Mouse (Mus musculus): ENCODE measurements at regions not wholly inside any gene's neighbourhood (a gene's known extent, or its start where the extent isn't known, plus 50 kb on each side); places are given as distances from the start of the nearest gene placed in this dataset.

GRCm38 (mm10) chr12:29256103-29256502 is 272.1 kb upstream of the Myt1l start:
- Histone ChIP-seq H3K4me3 (ENCODE audit: insufficient read depth, low read length) (no peak overlapping the region), H3K27ac (ENCODE audit: insufficient read depth, low read length) (no peak overlapping the region), H3K4me1 (ENCODE audit: control insufficient read depth, insufficient read depth, low read length) (no peaks in the 10 kb centered on the region)
- TF ChIP-seq POLR2A (IDR thresholded peaks at IDR 0.05; ENCODE audit: low read depth, low read length), result no peak
- TF ChIP-seq CTCF (IDR thresholded peaks at IDR 0.05; ENCODE audit: borderline replicate concordance, insufficient read depth, low read length), result no peak

DNA sequence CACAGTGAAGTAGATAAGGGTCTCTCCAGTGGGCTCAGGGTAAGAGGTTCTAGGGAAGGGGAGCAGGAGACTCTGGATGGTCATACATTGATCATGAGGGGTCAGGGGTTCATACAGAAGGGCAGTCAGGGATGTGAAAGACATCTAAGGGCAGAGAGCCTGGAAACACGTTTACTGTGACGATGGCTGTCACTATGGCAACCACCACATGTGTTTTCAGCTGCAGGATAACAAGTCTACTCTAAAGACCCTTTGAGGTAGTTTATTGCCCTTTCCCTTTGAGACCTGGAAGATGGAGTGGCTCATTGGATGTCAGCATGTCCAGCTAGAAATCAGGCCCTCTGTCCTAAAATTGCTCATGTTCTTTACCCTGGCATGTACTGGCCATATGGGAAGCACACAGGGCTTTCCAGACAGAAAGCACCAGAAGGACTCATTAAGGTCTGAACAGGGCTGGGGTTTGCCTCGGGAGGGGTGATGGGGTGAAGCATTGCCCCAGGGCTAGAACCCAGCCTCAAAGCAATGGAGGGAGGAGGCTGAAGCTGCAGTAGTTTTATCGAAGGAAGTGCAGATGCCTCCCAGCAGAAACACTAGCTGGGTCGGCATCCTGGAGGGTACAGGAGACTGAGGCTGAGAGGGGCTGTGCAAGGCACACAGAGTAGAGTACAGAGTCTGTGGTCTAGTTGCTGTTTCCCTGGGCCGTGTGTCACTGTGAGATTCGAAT is 271.0 kb upstream of the Myt1l start:
- Histone ChIP-seq H3K27ac (ENCODE audit: insufficient read depth, low read length) (no peak overlapping the region), H3K4me1 (ENCODE audit: control insufficient read depth, insufficient read depth, low read length) (no peaks in the 10 kb centered on the region), H3K4me3 (ENCODE audit: insufficient read depth, low read length) (no peak overlapping the region)
- TF ChIP-seq CTCF (IDR thresholded peaks at IDR 0.05; ENCODE audit: borderline replicate concordance, insufficient read depth, low read length) (no peak), POLR2A (IDR thresholded peaks at IDR 0.05; ENCODE audit: low read depth, low read length) (no peak)

GRCm38 (mm10) chr12:29257735-29258547 is 270.2 kb upstream of the Myt1l start:
- no peak overlapping the region for H3K4me3 ChIP-seq (ENCODE audit: insufficient read depth, low read length)
- H3K4me1 ChIP-seq (ENCODE audit: control insufficient read depth, insufficient read depth, low read length), result no peaks in the 10 kb centered on the region
- TF ChIP-seq POLR2A (IDR thresholded peaks at IDR 0.05; ENCODE audit: low read depth, low read length) (no peak), CTCF (IDR thresholded peaks at IDR 0.05; ENCODE audit: borderline replicate concordance, insufficient read depth, low read length) (no peak)
- no peak overlapping the region for H3K27ac ChIP-seq (ENCODE audit: insufficient read depth, low read length)

DNA sequence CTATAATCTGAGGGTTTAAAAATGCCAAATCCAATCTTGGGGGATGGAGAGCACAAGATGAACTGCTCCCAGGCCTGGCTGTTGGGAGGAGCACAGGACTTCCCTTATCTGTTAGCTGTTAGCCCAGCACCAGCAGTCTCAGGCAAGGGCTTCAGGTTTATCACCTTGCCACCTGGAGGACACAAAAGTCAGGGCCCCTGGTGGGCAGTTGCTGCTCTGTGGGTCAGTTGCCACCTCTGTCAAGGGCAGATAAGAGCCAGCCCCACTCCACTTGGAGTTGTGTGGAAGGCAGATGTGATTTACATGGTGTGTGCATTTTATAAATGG is 269.7 kb upstream of the Myt1l start:
- Histone ChIP-seq H3K27ac (ENCODE audit: insufficient read depth, low read length) (no peak overlapping the region), H3K4me1 (ENCODE audit: control insufficient read depth, insufficient read depth, low read length) (no peaks in the 10 kb centered on the region), H3K4me3 (ENCODE audit: insufficient read depth, low read length) (no peak overlapping the region)
- TF ChIP-seq POLR2A (IDR thresholded peaks at IDR 0.05; ENCODE audit: low read depth, low read length) (no peak), CTCF (IDR thresholded peaks at IDR 0.05; ENCODE audit: borderline replicate concordance, insufficient read depth, low read length) (no peak)

GRCm38 (mm10) chr12:29258966-29259365 is 269.2 kb upstream of the Myt1l start:
- H3K27ac ChIP-seq (ENCODE audit: insufficient read depth, low read length), result no peak overlapping the region
- no peaks in the 10 kb centered on the region for H3K4me1 ChIP-seq (ENCODE audit: control insufficient read depth, insufficient read depth, low read length)
- H3K4me3 ChIP-seq (ENCODE audit: insufficient read depth, low read length), result no peak overlapping the region
- TF ChIP-seq POLR2A (IDR thresholded peaks at IDR 0.05; ENCODE audit: low read depth, low read length) (no peak), CTCF (IDR thresholded peaks at IDR 0.05; ENCODE audit: borderline replicate concordance, insufficient read depth, low read length) (no peak)

- TF ChIP-seq POLR2A (IDR thresholded peaks at IDR 0.05; ENCODE audit: low read depth, low read length), result no peak
- no peak for TF ChIP-seq CTCF (IDR thresholded peaks at IDR 0.05; ENCODE audit: borderline replicate concordance, insufficient read depth, low read length)
- Histone ChIP-seq H3K4me3 (ENCODE audit: insufficient read depth, low read length) (no peak overlapping the region), H3K27ac (ENCODE audit: insufficient read depth, low read length) (no peak overlapping the region), H3K4me1 (ENCODE audit: control insufficient read depth, insufficient read depth, low read length) (no peaks in the 10 kb centered on the region)
These were observed 254.0 kb upstream of the Myt1l start for GRCm38 (mm10) chr12:29274166-29274565.

GRCm38 (mm10) chr12:29275676-29276075 is 252.5 kb upstream of the Myt1l start:
- TF ChIP-seq POLR2A (IDR thresholded peaks at IDR 0.05; ENCODE audit: low read depth, low read length) (no peak), CTCF (IDR thresholded peaks at IDR 0.05; ENCODE audit: borderline replicate concordance, insufficient read depth, low read length) (no peak)
- no peak overlapping the region for H3K27ac ChIP-seq (ENCODE audit: insufficient read depth, low read length)
- H3K4me3 ChIP-seq (ENCODE audit: insufficient read depth, low read length), result no peak overlapping the region
- no peaks in the 10 kb centered on the region for H3K4me1 ChIP-seq (ENCODE audit: control insufficient read depth, insufficient read depth, low read length)

GRCm38 (mm10) chr12:29279631-29280080 is 248.5 kb upstream of the Myt1l start:
- Histone ChIP-seq H3K4me1 (ENCODE audit: control insufficient read depth, insufficient read depth, low read length) (no peaks in the 10 kb centered on the region), H3K27ac (ENCODE audit: insufficient read depth, low read length) (no peak overlapping the region), H3K4me3 (ENCODE audit: insufficient read depth, low read length) (no peak overlapping the region)
- TF ChIP-seq CTCF (IDR thresholded peaks at IDR 0.05; ENCODE audit: borderline replicate concordance, insufficient read depth, low read length) (no peak), POLR2A (IDR thresholded peaks at IDR 0.05; ENCODE audit: low read depth, low read length) (no peak)

DNA sequence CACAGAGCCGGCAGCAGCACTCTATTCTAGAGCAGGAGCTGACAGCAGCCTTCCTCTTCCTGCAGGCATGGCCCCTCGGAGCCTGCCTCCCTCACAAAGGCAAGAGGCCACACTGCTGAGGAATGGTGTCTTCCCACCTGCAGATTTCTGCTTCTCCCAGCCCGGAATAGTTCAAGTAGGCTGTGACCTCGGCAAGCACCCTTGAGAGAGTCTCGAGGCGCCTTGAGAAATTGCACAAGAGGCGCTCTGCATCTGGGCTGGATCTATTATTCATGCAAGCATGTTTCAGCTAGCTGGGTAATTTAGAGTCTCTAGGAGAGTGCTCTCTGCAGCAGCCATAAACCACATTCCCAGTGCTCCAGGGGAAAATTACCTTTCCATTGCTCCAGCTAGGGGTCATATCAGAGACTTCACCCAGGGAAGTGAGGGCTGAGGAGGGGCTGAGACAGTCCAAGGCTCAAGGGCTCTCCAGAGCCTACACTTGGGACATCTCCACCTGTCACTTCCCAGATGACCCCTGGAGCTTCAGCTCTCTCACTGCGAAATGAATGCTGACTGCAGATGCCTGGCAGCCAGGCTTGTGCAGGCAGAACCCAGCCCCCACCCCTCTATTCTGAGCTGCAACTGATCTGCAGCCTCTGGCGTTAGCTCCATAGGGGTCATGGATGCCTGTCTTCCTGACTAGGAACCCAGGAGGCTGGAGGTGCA is 247.9 kb upstream of the Myt1l start:
- no peak for TF ChIP-seq POLR2A (IDR thresholded peaks at IDR 0.05; ENCODE audit: low read depth, low read length)
- TF ChIP-seq CTCF (IDR thresholded peaks at IDR 0.05; ENCODE audit: borderline replicate concordance, insufficient read depth, low read length), result no peak
- Histone ChIP-seq H3K4me1 (ENCODE audit: control insufficient read depth, insufficient read depth, low read length) (no peaks in the 10 kb centered on the region), H3K27ac (ENCODE audit: insufficient read depth, low read length) (no peak overlapping the region), H3K4me3 (ENCODE audit: insufficient read depth, low read length) (no peak overlapping the region)

Data from embryonic fibroblast, embryonic 13.5 days (primary cell).